Mouse (Mus musculus) c-Kit-positive CD71-positive TER-119-negative erythroid progenitor cells, embryonic 14.5 days (primary cell): ENCODE data around the gene Gpr176.

Source experiments
- DNase-seq: peaks from one replicate; pipeline ENCODE4 v3.0.0-alpha.2; 2013; ENCODE audit warnings: low read depth

Gene Gpr176

DNA sequence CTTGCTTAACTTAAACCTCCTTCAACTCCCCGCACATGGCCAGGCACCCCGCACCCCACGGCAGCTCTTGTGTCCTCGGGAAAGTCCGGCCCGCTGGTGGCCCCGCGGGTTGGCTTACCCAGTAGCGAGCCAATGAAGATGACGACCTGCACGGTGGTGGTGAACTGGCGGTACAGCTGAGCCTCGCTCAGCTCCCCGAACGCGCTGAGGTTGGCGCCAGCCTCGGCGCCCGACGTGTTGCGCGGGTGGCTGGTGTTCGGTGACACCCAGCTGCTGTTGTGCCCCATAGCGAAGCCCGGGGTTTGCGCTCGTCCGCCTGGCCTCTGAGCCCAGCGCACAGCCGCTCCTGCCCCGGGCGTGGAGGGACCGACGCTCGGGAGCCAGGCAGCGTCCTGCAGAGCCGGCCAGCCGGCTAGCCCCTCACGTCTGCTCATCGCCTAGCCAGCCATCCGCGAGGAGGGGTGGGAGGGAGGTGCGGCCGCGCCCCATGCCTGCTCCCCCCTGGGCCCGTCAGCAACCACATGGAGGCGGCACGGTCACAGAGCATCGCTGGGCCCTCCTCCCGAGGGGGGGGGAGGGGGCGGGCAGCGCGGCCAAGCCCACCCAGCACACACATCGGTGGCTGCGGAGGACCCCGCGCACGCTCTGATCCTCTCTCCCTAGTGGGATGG is at the start of gene Gpr176:
Gene Gpr176, minus strand, starts transcription at position 519 of the 671 bp plus-strand sequence.
- no peak for DNase-seq

- DNase-seq, result no peak
Observed at GRCm38 (mm10) chr2:118422385-118422784, 49.2 kb upstream of the Gpr176 start.

DNA sequence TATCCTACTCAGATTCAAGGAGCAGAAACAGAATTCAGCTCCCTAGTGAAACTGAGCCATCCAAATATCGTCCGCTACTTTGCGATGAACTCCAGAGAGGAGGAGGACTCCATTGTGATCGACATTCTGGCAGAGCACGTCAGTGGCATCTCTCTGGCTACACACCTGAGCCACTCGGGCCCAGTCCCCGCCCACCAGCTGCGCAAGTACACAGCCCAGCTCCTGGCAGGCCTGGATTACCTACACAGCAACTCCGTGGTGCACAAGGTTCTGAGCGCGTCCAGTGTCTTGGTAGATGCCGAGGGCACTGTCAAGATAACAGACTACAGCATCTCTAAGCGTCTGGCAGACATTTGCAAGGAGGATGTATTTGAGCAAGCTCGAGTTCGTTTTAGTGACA is 48.7 kb upstream of the Gpr176 start:
- no peak for DNase-seq

DNA sequence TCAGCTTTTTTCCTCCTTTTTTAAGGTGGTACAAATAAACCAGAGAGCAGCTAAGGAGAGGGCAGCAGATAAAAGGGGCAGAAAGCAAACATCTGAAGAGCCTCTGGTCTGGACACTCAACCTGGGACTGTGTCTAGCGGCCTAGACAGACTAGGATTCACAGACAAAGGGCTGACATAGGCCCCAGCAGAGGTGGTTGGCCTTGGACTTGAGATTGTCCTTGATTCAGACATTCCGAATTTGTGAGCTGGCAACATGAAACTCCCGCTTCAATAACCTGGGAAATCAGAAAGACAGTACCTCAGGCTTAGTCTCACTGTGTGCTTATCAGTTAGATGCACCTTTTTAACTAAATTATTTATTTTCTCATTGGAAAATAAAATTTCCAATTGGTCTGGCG is 44.9 kb upstream of the Gpr176 start:
- DNase-seq, result no peak

DNA sequence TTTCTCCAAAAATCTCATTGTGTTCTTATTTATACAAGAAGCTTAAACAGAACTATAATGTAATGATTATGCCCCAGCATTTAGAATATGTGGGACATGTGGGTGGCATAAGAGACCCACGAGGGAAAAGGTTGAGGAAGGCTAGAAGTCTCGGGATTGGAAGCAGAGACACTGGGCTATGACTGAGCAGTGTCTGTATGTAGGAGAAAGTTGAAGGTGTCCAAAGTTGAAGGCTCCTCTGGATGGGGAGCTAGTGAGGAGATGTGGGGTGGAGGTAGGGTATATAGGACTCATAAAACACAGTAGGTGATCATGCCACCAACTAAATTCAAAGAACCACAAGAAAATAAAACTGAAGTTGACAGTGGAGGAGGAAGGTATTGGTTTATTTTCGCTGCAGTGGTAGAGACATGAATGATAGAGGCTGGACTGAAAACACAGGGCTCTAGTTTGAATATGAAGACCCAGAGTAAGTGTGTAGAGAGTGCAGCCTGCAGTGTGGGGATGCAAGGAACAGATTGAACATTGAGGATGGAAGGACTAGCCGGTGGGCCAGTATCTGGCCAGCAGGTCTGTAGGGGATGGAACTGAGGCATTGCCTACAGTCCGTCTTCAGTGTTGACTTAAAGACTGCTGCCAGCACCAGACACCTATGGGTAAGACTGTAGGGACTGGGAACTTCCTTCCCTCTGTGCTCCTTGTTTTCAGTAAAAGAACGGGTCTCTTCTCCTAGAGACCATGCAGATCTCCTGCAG is 42.6 kb upstream of the Gpr176 start:
- no peak for DNase-seq

GRCm38 (mm10) chr2:118412821-118413220 is 39.6 kb upstream of the Gpr176 start:
- DNase-seq, result no peak

GRCm38 (mm10) chr2:118408336-118408895 is 35.2 kb upstream of the Gpr176 start:
- no peak for DNase-seq

GRCm38 (mm10) chr2:118406811-118407210 is 33.6 kb upstream of the Gpr176 start:
- DNase-seq, result no peak

DNA sequence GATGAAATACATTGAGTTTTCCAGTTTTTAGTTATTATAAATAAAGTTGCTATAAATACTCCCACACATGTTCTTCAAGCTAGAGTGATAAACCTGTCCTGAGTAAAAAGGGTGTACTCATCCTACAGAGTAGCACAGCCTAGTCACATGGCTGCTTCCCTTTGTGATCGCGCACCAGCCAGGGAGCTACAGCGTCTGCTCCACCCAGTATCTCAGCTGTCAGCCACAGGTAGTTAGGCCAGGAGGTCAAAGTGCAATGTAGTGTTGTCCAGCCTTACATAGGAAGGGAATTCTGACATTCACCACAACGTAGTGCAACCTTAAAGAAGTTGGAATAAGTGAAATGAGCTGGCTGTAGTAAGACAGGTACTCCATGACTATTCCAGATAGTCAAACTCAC is 32.3 kb upstream of the Gpr176 start:
- no peak for DNase-seq

GRCm38 (mm10) chr2:118404336-118404735 is 31.1 kb upstream of the Gpr176 start:
- no peak for DNase-seq

GRCm38 (mm10) chr2:118401834-118402727 is 28.9 kb upstream of the Gpr176 start:
- no peak for DNase-seq

GRCm38 (mm10) chr2:118399751-118400150 is 26.5 kb upstream of the Gpr176 start:
- DNase-seq, result no peak

- DNase-seq, result no peak
Observed at GRCm38 (mm10) chr2:118391201-118391600, 18.0 kb upstream of the Gpr176 start.

GRCm38 (mm10) chr2:118390072-118390471 is 16.9 kb upstream of the Gpr176 start:
- DNase-seq, result no peak

GRCm38 (mm10) chr2:118389569-118389968 is 16.4 kb upstream of the Gpr176 start:
- DNase-seq, result no peak

DNA sequence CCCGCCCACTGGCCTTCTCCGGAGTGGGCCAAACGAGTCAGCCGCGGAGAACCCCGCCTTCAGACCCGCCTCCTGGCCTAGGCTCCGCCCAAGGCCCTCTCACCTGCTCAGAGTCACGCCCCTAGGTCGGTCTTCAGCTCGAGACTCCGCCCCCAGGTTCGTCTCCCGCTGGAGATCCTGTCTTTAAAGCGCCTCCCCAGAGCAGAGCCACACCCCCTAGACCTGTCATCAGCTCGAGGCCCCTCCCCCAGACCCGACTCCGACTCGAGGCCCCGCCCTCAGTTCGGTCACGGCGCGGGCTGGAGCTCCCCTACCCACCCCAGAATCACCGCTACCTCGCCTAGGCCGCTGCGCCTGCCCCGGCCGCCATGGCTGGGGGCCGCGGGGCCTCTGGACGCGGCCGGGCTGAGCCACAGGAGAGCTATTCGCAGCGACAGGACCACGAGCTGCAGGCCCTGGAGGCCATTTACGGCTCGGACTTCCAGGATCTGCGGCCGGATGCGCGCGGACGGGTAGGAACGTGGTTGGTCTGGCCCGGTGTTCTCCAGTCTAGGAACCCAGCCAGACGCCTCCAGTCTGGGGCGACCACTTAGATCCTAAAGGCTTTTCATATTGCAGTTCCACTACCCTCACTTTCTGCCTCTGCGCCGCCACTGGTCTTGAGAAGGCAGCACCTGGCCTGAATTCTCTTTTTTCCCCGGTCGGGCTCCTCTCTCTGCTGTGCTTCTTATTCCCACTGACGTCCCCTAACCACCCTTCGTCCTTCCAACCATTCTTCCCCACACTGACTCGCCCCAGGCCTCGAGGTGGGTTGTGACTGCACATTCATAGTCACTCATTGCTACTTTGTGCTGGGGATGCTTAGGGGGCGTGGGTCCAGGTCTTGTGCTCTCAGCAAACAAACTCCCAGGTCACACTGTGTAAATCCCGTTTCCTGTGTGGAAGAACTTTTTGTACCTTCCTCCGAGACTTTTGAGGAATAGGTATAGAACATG is 15.4 kb upstream of the Gpr176 start, which contains the start of gene Eif2ak4:
Gene Eif2ak4, plus strand, starts transcription at position 278 of the 995 bp plus-strand sequence.
- DNase-seq, result peak; percentile 99

- no peak for DNase-seq
Observed at GRCm38 (mm10) chr2:118383387-118383786, 10.2 kb upstream of the Gpr176 start.

DNA sequence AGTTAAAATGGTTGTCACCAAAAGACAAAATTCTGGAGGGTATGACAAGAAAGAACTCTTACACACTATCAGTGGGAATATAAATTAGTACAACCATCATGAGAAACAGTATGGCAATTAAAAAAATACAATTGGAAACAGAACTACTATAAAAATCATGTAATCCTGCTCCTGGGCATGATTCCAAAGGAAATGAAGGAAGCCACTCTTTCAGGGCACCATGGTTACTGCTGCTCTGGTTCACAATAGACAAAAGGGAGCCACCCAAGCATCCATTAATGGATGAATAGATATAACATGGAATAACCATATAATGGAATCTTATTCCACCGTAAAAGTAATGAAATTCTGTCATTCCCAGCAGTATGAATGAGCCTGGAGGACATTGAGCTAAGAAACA is 6.5 kb upstream of the Gpr176 start:
- no peak for DNase-seq

GRCm38 (mm10) chr2:118375931-118376330 is 2.7 kb upstream of the Gpr176 start:
- DNase-seq, result no peak

DNA sequence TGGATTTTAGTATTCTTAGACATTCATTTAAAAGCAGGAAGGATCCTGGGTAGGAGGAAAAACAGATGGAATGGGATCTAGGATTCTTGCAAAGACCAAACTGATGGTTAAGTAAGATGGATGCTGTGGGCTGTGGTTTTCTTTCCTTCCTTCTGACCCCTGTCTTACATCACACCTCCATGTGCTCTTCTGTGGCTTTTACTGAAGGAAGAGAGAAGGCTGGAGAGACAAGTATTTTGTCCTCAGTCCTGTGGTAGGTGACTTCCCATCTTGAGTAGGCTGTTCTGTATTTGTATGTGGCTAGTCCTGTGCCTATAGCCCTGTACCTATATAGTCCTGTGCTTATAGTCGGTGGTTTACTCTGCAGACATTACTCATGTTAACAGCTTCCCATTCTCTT is 2.3 kb upstream of the Gpr176 start:
- no peak for DNase-seq
